Mouse (Mus musculus): ENCODE measurements around the gene Ptprr. TPM values are rescaled to one million over a fixed set of nuclear protein-coding genes. Genes with fewer than 3 reads are reported as not detected.

Ptprr gene
- polyA plus RNA-seq, 1 experiment from 2014 or later = 0.16 TPM

GRCm38 (mm10) chr10:116267434-116267822 lies 249.4 kb downstream of the Ptprr start:
- Histone ChIP-seq H3K4me1 (replicated peaks) (0 out of 2 replicates have a peak, but pooled peaks cover 4% of the 10 kb centered on the region), H3K27me3 (no peaks in the 10 kb centered on the region), H3K9me3 (replicated peaks) (no peaks in the 10 kb centered on the region), H3K9ac (no peak overlapping the region), H3K27ac (replicated peaks) (no peak overlapping the region), H3K4me3 (replicated peaks) (no peak overlapping the region), H3K4me2 (no peak overlapping the region), H3K36me3 (replicated peaks) (no peaks in the 10 kb centered on the region)
- peak; percentile 52 for ATAC-seq (ENCODE audit: insufficient read depth)
- WGBS (ENCODE audit: insufficient replicate concordance) = 48% methylated on average over 4 of the region's 4 CpGs

- H3K9ac ChIP-seq = no peak overlapping the region
- H3K27me3 ChIP-seq = no peaks in the 10 kb centered on the region
- no peak overlapping the region for H3K4me2 ChIP-seq
- H3K27ac ChIP-seq (replicated peaks) = no peak overlapping the region
- H3K36me3 ChIP-seq (replicated peaks) = no peaks in the 10 kb centered on the region
- ATAC-seq (ENCODE audit: insufficient read depth) = no peak
- no peaks in the 10 kb centered on the region for H3K9me3 ChIP-seq (replicated peaks)
- WGBS (ENCODE audit: insufficient replicate concordance) = 36% methylated on average over 4 of the region's 4 CpGs
- H3K4me3 ChIP-seq (replicated peaks) = no peak overlapping the region
- 0 out of 2 replicates have a peak, but pooled peaks cover 4% of the 10 kb centered on the region for H3K4me1 ChIP-seq (replicated peaks)
Measured at GRCm38 (mm10) chr10:116268343-116268742, 250.3 kb downstream of the Ptprr start.

- H3K36me3 ChIP-seq (replicated peaks) = no peaks in the 10 kb centered on the region
- no peak overlapping the region for H3K4me3 ChIP-seq (replicated peaks)
- no peak for ATAC-seq (ENCODE audit: insufficient read depth)
- H3K9ac ChIP-seq = no peak overlapping the region
- H3K9me3 ChIP-seq (replicated peaks) = no peaks in the 10 kb centered on the region
- no peak overlapping the region for H3K27ac ChIP-seq (replicated peaks)
- 55% methylated on average over 12 of the region's 12 CpGs for WGBS (ENCODE audit: insufficient replicate concordance)
- H3K27me3 ChIP-seq = no peaks in the 10 kb centered on the region
- H3K4me2 ChIP-seq = no peak overlapping the region
- H3K4me1 ChIP-seq (replicated peaks) = 0 out of 2 replicates have a peak, but pooled peaks cover 4% of the 10 kb centered on the region
Measured at GRCm38 (mm10) chr10:116270646-116271469, 252.8 kb downstream of the Ptprr start.

GRCm38 (mm10) chr10:116271470-116271915 lies 253.5 kb downstream of the Ptprr start:
- no peak overlapping the region for H3K4me3 ChIP-seq (replicated peaks)
- no peaks in the 10 kb centered on the region for H3K27me3 ChIP-seq
- WGBS (ENCODE audit: insufficient replicate concordance) = 61% methylated on average over 10 of the region's 10 CpGs
- H3K4me1 ChIP-seq (replicated peaks) = 0 out of 2 replicates have a peak, but pooled peaks cover 4% of the 10 kb centered on the region
- H3K9me3 ChIP-seq (replicated peaks) = no peaks in the 10 kb centered on the region
- no peak overlapping the region for H3K27ac ChIP-seq (replicated peaks)
- H3K4me2 ChIP-seq = no peak overlapping the region
- no peak for ATAC-seq (ENCODE audit: insufficient read depth)
- no peaks in the 10 kb centered on the region for H3K36me3 ChIP-seq (replicated peaks)
- H3K9ac ChIP-seq = no peak overlapping the region

- no peaks in the 10 kb centered on the region for H3K27me3 ChIP-seq
- WGBS (ENCODE audit: insufficient replicate concordance) = 58% methylated on average over 3 of the region's 3 CpGs
Measured at GRCm38 (mm10) chr10:116272156-116272555, 254.1 kb downstream of the Ptprr start.

GRCm38 (mm10) chr10:116275280-116275679 lies 257.3 kb downstream of the Ptprr start, which contains the start of gene Ptprb:
TSS of gene Ptprb (plus strand) at chr10:116275523.
- no peak for ATAC-seq (ENCODE audit: insufficient read depth)
- Histone ChIP-seq H3K4me3 (replicated peaks) (no peak within 1 kb of the TSS), H3K36me3 (replicated peaks) (no peaks in the 10 kb centered on the region), H3K4me2 (no peak within 1 kb of the TSS), H3K4me1 (replicated peaks) (no peaks in the 10 kb centered on the region), H3K9ac (no peak within 1 kb of the TSS), H3K9me3 (replicated peaks) (no peaks in the 10 kb centered on the region), H3K27me3 (no peaks in the 10 kb centered on the region), H3K27ac (replicated peaks) (no peak within 1 kb of the TSS)
- WGBS (ENCODE audit: insufficient replicate concordance) = 7% methylated on average over 7 of the region's 7 CpGs

More at GRCm38 (mm10) chr10:116272156-116272555, 254.1 kb downstream of the Ptprr start:
- Histone ChIP-seq H3K4me2 (no peak overlapping the region), H3K36me3 (replicated peaks) (no peaks in the 10 kb centered on the region), H3K9me3 (replicated peaks) (no peaks in the 10 kb centered on the region), H3K27ac (replicated peaks) (no peak overlapping the region), H3K4me3 (replicated peaks) (no peak overlapping the region), H3K4me1 (replicated peaks) (0 out of 2 replicates have a peak, but pooled peaks cover under 1% of the 10 kb centered on the region), H3K9ac (no peak overlapping the region)
- ATAC-seq (ENCODE audit: insufficient read depth) = no peak

- no peaks in the 10 kb centered on the region for H3K4me1 ChIP-seq (replicated peaks)
- no peaks in the 10 kb centered on the region for H3K36me3 ChIP-seq (replicated peaks)
- 0 out of 2 replicates have a peak, but pooled peaks have one; percentile 28 for ATAC-seq (ENCODE audit: insufficient read depth)
- no peak overlapping the region for H3K4me2 ChIP-seq
- no peak overlapping the region for H3K9ac ChIP-seq
- no peaks in the 10 kb centered on the region; the same call in 1 of the 2 replicates for H3K27me3 ChIP-seq
- H3K9me3 ChIP-seq (replicated peaks) = no peaks in the 10 kb centered on the region
- H3K27ac ChIP-seq (replicated peaks) = no peak overlapping the region
- 73% methylated on average over 7 of the region's 7 CpGs for WGBS (ENCODE audit: insufficient replicate concordance)
- no peak overlapping the region for H3K4me3 ChIP-seq (replicated peaks)
Measured at GRCm38 (mm10) chr10:116286697-116287344, 268.8 kb downstream of the Ptprr start.

- Histone ChIP-seq H3K4me1 (replicated peaks) (no peaks in the 10 kb centered on the region), H3K9ac (no peak overlapping the region), H3K9me3 (replicated peaks) (no peaks in the 10 kb centered on the region), H3K4me2 (no peak overlapping the region), H3K27me3 (no peaks in the 10 kb centered on the region; the same call in 1 of the 2 replicates), H3K4me3 (replicated peaks) (no peak overlapping the region), H3K27ac (replicated peaks) (no peak overlapping the region), H3K36me3 (replicated peaks) (no peaks in the 10 kb centered on the region)
- peak; percentile 37; the same call in 1 of the 2 replicates for ATAC-seq (ENCODE audit: insufficient read depth)
- WGBS (ENCODE audit: insufficient replicate concordance) = 10% methylated on average over 9 of the region's 9 CpGs
Measured at GRCm38 (mm10) chr10:116288130-116288529, 270.1 kb downstream of the Ptprr start.

GRCm38 (mm10) chr10:116290483-116290882 lies 272.5 kb downstream of the Ptprr start:
- H3K4me2 ChIP-seq = no peak overlapping the region
- H3K27me3 ChIP-seq = no peaks in the 10 kb centered on the region; the same call in 1 of the 2 replicates
- H3K4me3 ChIP-seq (replicated peaks) = no peak overlapping the region
- no peaks in the 10 kb centered on the region for H3K9me3 ChIP-seq (replicated peaks)
- H3K4me1 ChIP-seq (replicated peaks) = no peaks in the 10 kb centered on the region
- no peak overlapping the region for H3K9ac ChIP-seq
- H3K36me3 ChIP-seq (replicated peaks) = no peaks in the 10 kb centered on the region
- ATAC-seq (ENCODE audit: insufficient read depth) = no peak
- H3K27ac ChIP-seq (replicated peaks) = no peak overlapping the region
- WGBS (ENCODE audit: insufficient replicate concordance) = 40% methylated on average over 4 of the region's 4 CpGs

- no peak for ATAC-seq (ENCODE audit: insufficient read depth)
- Histone ChIP-seq H3K36me3 (replicated peaks) (no peaks in the 10 kb centered on the region), H3K4me1 (replicated peaks) (no peaks in the 10 kb centered on the region), H3K27me3 (no peaks in the 10 kb centered on the region; the same call in 1 of the 2 replicates), H3K27ac (replicated peaks) (no peak overlapping the region), H3K9me3 (replicated peaks) (no peaks in the 10 kb centered on the region), H3K4me3 (replicated peaks) (no peak overlapping the region), H3K4me2 (no peak overlapping the region), H3K9ac (no peak overlapping the region)
- WGBS (ENCODE audit: insufficient replicate concordance) = 40% methylated on average over 8 of the region's 8 CpGs
Measured at GRCm38 (mm10) chr10:116291153-116291755, 273.2 kb downstream of the Ptprr start.

- Histone ChIP-seq H3K4me2 (no peak overlapping the region), H3K27me3 (peaks cover 19% of the 10 kb centered on the region), H3K4me1 (replicated peaks) (no peaks in the 10 kb centered on the region), H3K4me3 (replicated peaks) (no peak overlapping the region), H3K9me3 (replicated peaks) (no peaks in the 10 kb centered on the region), H3K27ac (replicated peaks) (no peak overlapping the region), H3K9ac (no peak overlapping the region), H3K36me3 (replicated peaks) (no peaks in the 10 kb centered on the region)
- WGBS (ENCODE audit: insufficient replicate concordance) = 62% methylated on average over 4 of the region's 4 CpGs
- ATAC-seq (ENCODE audit: insufficient read depth) = no peak
Measured at GRCm38 (mm10) chr10:116296439-116296838, 278.4 kb downstream of the Ptprr start.

All from liver, embryonic 15.5 days (tissue).